Mouse (Mus musculus) G1E (cell line): ENCODE results near the gene Cd200r3.

Source experiments
- CTCF ChIP-seq: IDR thresholded peaks from 2 replicates; pipeline ENCODE4 v1.5.1; 2012; ENCODE audit warnings: low read depth, low read length, inconsistent platforms, mixed read lengths
- GATA1 ChIP-seq: IDR thresholded peaks from 2 replicates; pipeline ENCODE4 v1.6.1; 2012; ENCODE audit warnings: borderline replicate concordance, low read length, inconsistent platforms, mixed read lengths
- GATA2 ChIP-seq: IDR thresholded peaks from 2 replicates; pipeline ENCODE4 v1.6.1; 2012; ENCODE audit warnings: low read depth, low read length, inconsistent platforms, borderline replicate concordance
- POLR2AphosphoS5 ChIP-seq: IDR thresholded peaks from 2 replicates; pipeline ENCODE4 v1.6.1; 2012; ENCODE audit warnings: low read depth, low read length, inconsistent platforms; ENCODE audit not compliant: insufficient replicate concordance
- TAL1 ChIP-seq: conservative IDR thresholded peaks from 2 replicates; pipeline ENCODE4 v1.6.1; 2012; ENCODE audit warnings: low read depth, low read length, inconsistent platforms, mixed read lengths

GRCm38 (mm10) chr16:44964526-44965374, 21.3 kb downstream of the Cd200r3 start:
- TF ChIP-seq CTCF: no peak
- no peak for TF ChIP-seq TAL1
- no peak for TF ChIP-seq GATA1
- TF ChIP-seq POLR2AphosphoS5: no peak
- no peak for TF ChIP-seq GATA2
